Mouse (Mus musculus): Measurements from ENCODE around the gene Gm47969. TPM values are rescaled to one million over a fixed set of nuclear protein-coding genes. Genes with fewer than 3 reads are reported as not detected.

Gene Gm47969
- polyA plus RNA-seq, 1 experiment from 2014 or later: not detected

DNA sequence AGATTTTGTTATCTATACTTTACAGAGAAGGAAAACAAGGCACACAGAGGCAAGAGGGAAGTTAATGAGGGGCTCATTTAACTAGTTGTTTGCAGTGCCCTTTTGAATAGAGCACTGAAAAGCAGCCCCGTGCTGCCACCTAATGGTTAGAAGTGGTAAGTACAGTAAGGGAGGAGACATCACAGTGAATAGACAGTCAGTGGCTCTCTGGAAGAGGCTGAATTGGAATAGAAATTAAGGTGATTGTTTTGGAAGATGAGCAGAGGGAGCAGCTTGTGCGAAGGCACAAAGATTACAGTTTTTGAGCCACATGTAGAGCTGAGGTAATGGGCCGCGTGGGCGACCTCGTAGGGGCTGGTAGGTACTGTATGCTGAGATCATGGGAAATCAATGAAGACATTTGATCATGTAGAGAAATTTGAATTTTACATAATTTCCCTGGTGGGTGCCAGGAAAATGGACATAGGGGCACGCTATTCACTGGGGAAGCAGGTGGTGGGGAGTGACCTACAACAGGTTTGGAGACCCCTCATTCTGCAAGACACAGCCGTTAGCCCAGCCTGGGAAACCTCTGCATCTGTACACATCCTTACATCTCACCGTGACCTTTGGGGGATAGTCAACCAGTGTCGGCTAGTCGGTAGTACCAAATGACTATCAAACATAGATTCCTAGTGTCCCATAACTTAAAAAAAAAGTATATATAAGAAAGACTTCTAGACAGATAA, 31.6 kb downstream of the Gm47969 start:
- Histone ChIP-seq H3K4me2 (peak overlapping the region; percentile 40), H3K27me3 (replicated peaks) (no peaks in the 10 kb centered on the region), H3K4me3 (peak overlapping the region; percentile 25; the same call in 1 of the 2 replicates), H3K36me3 (no peaks in the 10 kb centered on the region), H3K27ac (ENCODE audit: poor library complexity, severe bottlenecking) (no peak overlapping the region), H3K9me3 (replicated peaks) (no peaks in the 10 kb centered on the region), H3K4me1 (replicated peaks) (no peaks in the 10 kb centered on the region), H3K9ac (no peak overlapping the region)
- 42% methylated on average over 11 of the region's 11 CpGs for WGBS
- no peak for ATAC-seq (ENCODE audit: insufficient number of reproducible peaks, low FRiP score)

- Histone ChIP-seq H3K4me2 (no peak overlapping the region), H3K36me3 (no peaks in the 10 kb centered on the region), H3K9ac (no peak overlapping the region), H3K27me3 (replicated peaks) (no peaks in the 10 kb centered on the region), H3K4me3 (no peak overlapping the region), H3K4me1 (replicated peaks) (no peaks in the 10 kb centered on the region), H3K27ac (ENCODE audit: poor library complexity, severe bottlenecking) (no peak overlapping the region), H3K9me3 (replicated peaks) (no peaks in the 10 kb centered on the region)
- 74% methylated on average over 6 of the region's 6 CpGs for WGBS
- no peak for ATAC-seq (ENCODE audit: insufficient number of reproducible peaks, low FRiP score)
Observed at GRCm38 (mm10) chr1:83077016-83077415, 32.3 kb downstream of the Gm47969 start.

DNA sequence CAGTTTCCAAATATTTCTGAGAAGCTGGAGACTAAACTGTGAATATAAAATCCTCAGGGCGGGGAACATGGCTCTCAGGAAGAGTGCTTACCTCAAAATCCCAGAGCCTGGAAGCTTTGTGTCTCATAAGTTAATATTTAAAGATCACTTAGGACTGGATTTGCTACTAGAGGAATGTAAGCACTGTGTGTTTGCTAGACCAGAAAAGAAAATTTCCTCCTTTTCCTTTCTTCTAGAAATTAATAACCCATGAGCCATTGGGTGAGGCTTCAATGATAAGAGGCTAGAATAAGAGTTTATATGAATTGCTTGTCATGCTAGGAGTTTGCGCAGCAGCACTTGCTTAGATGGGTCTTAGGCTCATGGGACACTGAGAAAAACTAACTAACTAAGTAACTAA, 40.1 kb downstream of the Gm47969 start:
- 88% methylated on average over 2 of the region's 2 CpGs for WGBS
- Histone ChIP-seq H3K4me3 (no peak overlapping the region), H3K9me3 (replicated peaks) (no peaks in the 10 kb centered on the region), H3K36me3 (no peaks in the 10 kb centered on the region), H3K27me3 (replicated peaks) (no peaks in the 10 kb centered on the region), H3K4me2 (no peak overlapping the region), H3K9ac (no peak overlapping the region), H3K27ac (ENCODE audit: poor library complexity, severe bottlenecking) (no peak overlapping the region), H3K4me1 (replicated peaks) (no peaks in the 10 kb centered on the region)
- ATAC-seq (ENCODE audit: insufficient number of reproducible peaks, low FRiP score): no peak

DNA sequence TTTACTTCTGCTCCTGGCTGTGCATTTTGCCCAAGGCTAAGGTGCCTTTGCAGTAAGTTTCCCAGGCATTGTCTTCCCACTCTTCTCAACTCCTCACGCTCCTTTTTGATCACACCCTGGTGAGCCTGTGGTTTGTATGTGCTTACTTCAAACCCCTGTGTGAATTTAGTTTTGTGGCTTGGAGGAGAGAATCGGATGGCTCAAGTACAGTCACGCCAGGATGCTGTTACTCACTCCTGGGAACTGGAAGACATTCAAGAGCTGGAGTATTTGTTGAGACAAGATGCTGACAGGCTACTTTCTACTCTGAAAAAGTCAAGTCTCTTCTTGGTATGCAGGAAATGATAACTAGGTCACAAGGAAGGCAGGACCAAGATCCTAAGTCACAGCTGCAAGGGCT, 46.5 kb downstream of the Gm47969 start:
- no peak overlapping the region for H3K27ac ChIP-seq (ENCODE audit: poor library complexity, severe bottlenecking)
- ATAC-seq (ENCODE audit: insufficient number of reproducible peaks, low FRiP score): no peak
- 41% methylated on average over 3 of the region's 3 CpGs for WGBS
- H3K9me3 ChIP-seq (replicated peaks): no peaks in the 10 kb centered on the region
- H3K4me2 ChIP-seq: no peak overlapping the region
- peaks cover 9% of the 10 kb centered on the region for H3K4me1 ChIP-seq (replicated peaks)
- no peak overlapping the region for H3K4me3 ChIP-seq
- H3K27me3 ChIP-seq (replicated peaks): no peaks in the 10 kb centered on the region
- H3K9ac ChIP-seq: no peak overlapping the region
- no peaks in the 10 kb centered on the region for H3K36me3 ChIP-seq

Other genes starting within 250 kb of the Gm47969 start
- gene Agfg1, start 205.4 kb upstream of the Gm47969 start, polyA plus RNA-seq (2016; fragmentation: Nextera tagmentation; extraction: Ambion mirVana): 46.4 and 47.0 TPM in 2 replicates
- 0.29 TPM in 1 of 2 replicates, not detected in the other for gene A030005L19Rik, start 131.6 kb upstream of the Gm47969 start, polyA plus RNA-seq (2016; fragmentation: Nextera tagmentation; extraction: Ambion mirVana)
- not detected in 2 replicates for gene A030014E15Rik, start 120.0 kb upstream of the Gm47969 start, polyA plus RNA-seq (2016; fragmentation: Nextera tagmentation; extraction: Ambion mirVana)
- not detected in 2 replicates for gene Gm6217, start 113.5 kb upstream of the Gm47969 start, polyA plus RNA-seq (2016; fragmentation: Nextera tagmentation; extraction: Ambion mirVana)
- gene A030003K21Rik, start 101.5 kb upstream of the Gm47969 start, polyA plus RNA-seq (2016; fragmentation: Nextera tagmentation; extraction: Ambion mirVana): not detected in 2 replicates
- gene Gm7544, start 88.9 kb upstream of the Gm47969 start, polyA plus RNA-seq (2016; fragmentation: Nextera tagmentation; extraction: Ambion mirVana): not detected in 2 replicates
- gene Gm47955, start 84.6 kb upstream of the Gm47969 start, polyA plus RNA-seq (2016; fragmentation: Nextera tagmentation; extraction: Ambion mirVana): not detected in 2 replicates
- gene Gm47959, start 44.4 kb upstream of the Gm47969 start, polyA plus RNA-seq (2016; fragmentation: Nextera tagmentation; extraction: Ambion mirVana): not detected in 2 replicates
- gene Slc19a3, start 6.5 kb upstream of the Gm47969 start, polyA plus RNA-seq (2016; fragmentation: Nextera tagmentation; extraction: Ambion mirVana): 2.3 and 2.7 TPM in 2 replicates
- gene Krtap28-10, start 2.5 kb upstream of the Gm47969 start, polyA plus RNA-seq (2016; fragmentation: Nextera tagmentation; extraction: Ambion mirVana): not detected in 2 replicates
- not detected in 2 replicates for gene A030005K14Rik, start 14.4 kb downstream of the Gm47969 start, polyA plus RNA-seq (2016; fragmentation: Nextera tagmentation; extraction: Ambion mirVana)
- not detected in 2 replicates for gene Krtap28-13, start 16.0 kb downstream of the Gm47969 start, polyA plus RNA-seq (2016; fragmentation: Nextera tagmentation; extraction: Ambion mirVana)
- gene Ccl20, start 71.8 kb downstream of the Gm47969 start, polyA plus RNA-seq (2016; fragmentation: Nextera tagmentation; extraction: Ambion mirVana): 0.21 and 0.66 TPM in 2 replicates
- gene Daw1, start 114.8 kb downstream of the Gm47969 start, polyA plus RNA-seq (2016; fragmentation: Nextera tagmentation; extraction: Ambion mirVana): not detected in 2 replicates